In the genomic region with DNA sequence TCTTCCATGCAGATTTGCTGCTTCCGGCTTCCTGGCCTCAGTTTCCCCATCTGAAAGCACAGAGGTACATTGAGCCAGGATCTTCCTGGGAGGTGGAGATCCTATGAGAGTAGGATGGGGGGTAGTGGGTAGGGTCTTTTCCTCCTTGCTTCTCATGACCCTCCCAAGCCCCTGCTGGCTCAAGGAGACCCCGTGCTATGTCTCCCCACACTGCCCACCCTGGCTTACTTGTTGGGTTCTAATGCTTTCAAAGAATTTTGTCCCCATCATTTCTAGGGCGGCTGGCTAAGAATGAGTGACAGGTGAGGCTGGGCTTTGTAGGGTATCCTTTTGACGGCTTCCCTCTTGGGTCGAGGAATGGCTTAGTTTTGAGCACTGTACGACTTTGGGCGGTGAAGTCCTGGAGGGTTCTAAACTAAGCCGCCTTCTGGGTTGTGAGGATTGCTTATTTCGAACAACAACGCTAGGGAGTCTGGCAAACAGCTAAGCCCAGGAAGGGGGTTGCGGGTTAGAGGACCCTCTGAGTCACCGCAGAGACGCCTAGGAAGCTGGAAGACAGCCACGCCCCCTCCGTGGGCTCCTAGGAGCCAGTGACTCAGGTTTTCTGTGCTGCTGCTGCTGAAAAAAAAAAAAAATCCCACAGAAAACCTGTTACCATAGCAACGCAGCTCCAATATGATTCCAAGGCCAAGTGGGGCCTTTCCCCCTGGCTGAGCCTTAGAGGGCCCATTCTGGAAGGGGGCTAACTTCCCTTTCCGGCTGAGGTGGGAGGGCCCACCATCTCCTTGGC, we compare ENCODE assay signal across 8 mouse cellular contexts. TPM values are rescaled to one million over a fixed set of nuclear protein-coding genes. Genes with fewer than 3 reads are reported as not detected.
DNase-seq lines count a peak whose midpoint lies in the region; ATAC-seq and TF ChIP-seq lines count a peak whose summit lies in the region.

No protein-coding gene starts in this region.

- WGBS in heart, embryonic 12.5 days: 53% methylated on average over 17 of the region's 17 CpGs
- 35% methylated on average over 17 of the region's 17 CpGs for WGBS in intestine, embryonic 16.5 days
- WGBS in midbrain, embryonic 11.5 days: 41% methylated on average over 17 of the region's 17 CpGs

- no peak for TF ChIP-seq CTCF in E14TG2a.4 (conservative IDR thresholded peaks at IDR 0.05; ENCODE audit: low read length)
- TF ChIP-seq CTCF in embryonic fibroblast, embryonic 13.5 days (IDR thresholded peaks at IDR 0.05; ENCODE audit: borderline replicate concordance, insufficient read depth, low read length): no peak

- no peak for DNase-seq in heart, adult 9 months (ENCODE audit: low spot score in 2 of 2)
- peak; percentile 95 for DNase-seq in midbrain, embryonic 11.5 days (ENCODE audit: low spot score, missing footprints)
- DNase-seq in T-cell, adult 2 months (ENCODE audit: low spot score): no peak
- DNase-seq in gastrocnemius, postnatal 25 days: no peak

- no peak for ATAC-seq in heart, embryonic 12.5 days (ENCODE audit: insufficient number of reproducible peaks, low FRiP score)
- no peak for ATAC-seq in intestine, embryonic 16.5 days
- no peak for ATAC-seq in midbrain, embryonic 11.5 days (ENCODE audit: low FRiP score)

- peaks cover 16% of the 10 kb centered on the region for H3K36me3 ChIP-seq in heart, embryonic 12.5 days
- H3K36me3 ChIP-seq in E14TG2a.4 (ENCODE audit: insufficient read depth, low read length): peaks cover 43% of the 10 kb centered on the region
- no peaks in the 10 kb centered on the region; the same call in 1 of the 2 replicates for H3K36me3 ChIP-seq in intestine, embryonic 16.5 days (ENCODE audit: control insufficient read depth, insufficient read depth, low read length)
- peaks cover 14% of the 10 kb centered on the region for H3K36me3 ChIP-seq in midbrain, embryonic 11.5 days (ENCODE audit: control insufficient read depth, insufficient read depth, low read length)

- H3K4me1 ChIP-seq in heart, embryonic 12.5 days (replicated peaks): peaks cover 36% of the 10 kb centered on the region
- H3K4me1 ChIP-seq in E14TG2a.4 (replicated peaks; ENCODE audit: low read depth, low read length): peaks cover 76% of the 10 kb centered on the region
- H3K4me1 ChIP-seq in embryonic fibroblast, embryonic 13.5 days (ENCODE audit: control insufficient read depth, insufficient read depth, low read length): peaks cover 3% of the 10 kb centered on the region; the same call in 1 of the 2 replicates
- H3K4me1 ChIP-seq in intestine, embryonic 16.5 days (ENCODE audit: control insufficient read depth, insufficient read depth, low read length): peaks cover 31% of the 10 kb centered on the region
- peaks cover 27% of the 10 kb centered on the region for H3K4me1 ChIP-seq in midbrain, embryonic 11.5 days (ENCODE audit: control insufficient read depth, insufficient read depth, low read length)

- H3K9ac ChIP-seq in heart, embryonic 12.5 days: peak overlapping the region; percentile 95
- peak overlapping the region; percentile 93 for H3K9ac ChIP-seq in intestine, embryonic 16.5 days (ENCODE audit: low read depth, low read length)
- H3K9ac ChIP-seq in midbrain, embryonic 11.5 days (ENCODE audit: low read length): peak overlapping the region; percentile 98

- H3K27me3 ChIP-seq in heart, embryonic 12.5 days (replicated peaks): no peaks in the 10 kb centered on the region
- H3K27me3 ChIP-seq in E14TG2a.4 (ENCODE audit: insufficient read depth, low read length): peaks cover 8% of the 10 kb centered on the region
- no peaks in the 10 kb centered on the region for H3K27me3 ChIP-seq in intestine, embryonic 16.5 days (replicated peaks; ENCODE audit: control insufficient read depth, insufficient read depth, low read length)
- no peaks in the 10 kb centered on the region for H3K27me3 ChIP-seq in midbrain, embryonic 11.5 days (ENCODE audit: control insufficient read depth, insufficient read depth, low read length)

- no peaks in the 10 kb centered on the region for H3K9me3 ChIP-seq in heart, embryonic 12.5 days (replicated peaks)
- H3K9me3 ChIP-seq in E14TG2a.4 (ENCODE audit: low read length): no peaks in the 10 kb centered on the region
- no peaks in the 10 kb centered on the region for H3K9me3 ChIP-seq in intestine, embryonic 16.5 days (ENCODE audit: control insufficient read depth, low read length)
- H3K9me3 ChIP-seq in midbrain, embryonic 11.5 days (ENCODE audit: control insufficient read depth, low read length): no peaks in the 10 kb centered on the region

- peak overlapping the region; percentile 83 for H3K4me2 ChIP-seq in heart, embryonic 12.5 days
- peak overlapping the region; percentile 87 for H3K4me2 ChIP-seq in intestine, embryonic 16.5 days (ENCODE audit: low read depth, low read length)
- H3K4me2 ChIP-seq in midbrain, embryonic 11.5 days: peak overlapping the region; percentile 91

- H3K4me3 ChIP-seq in heart, embryonic 12.5 days: peak overlapping the region; percentile 79
- H3K4me3 ChIP-seq in E14TG2a.4 (replicated peaks; ENCODE audit: low read length): peak overlapping the region; percentile 92
- H3K4me3 ChIP-seq in embryonic fibroblast, embryonic 13.5 days (ENCODE audit: insufficient read depth, low read length): peak overlapping the region; percentile 71
- peak overlapping the region; percentile 78 for H3K4me3 ChIP-seq in intestine, embryonic 16.5 days (ENCODE audit: low read length)
- H3K4me3 ChIP-seq in midbrain, embryonic 11.5 days (ENCODE audit: low read depth, low read length): peak overlapping the region; percentile 91

- TF ChIP-seq POLR2A in embryonic fibroblast, embryonic 13.5 days (IDR thresholded peaks at IDR 0.05; ENCODE audit: low read depth, low read length): no peak

- peak overlapping the region; percentile 82; the same call in 1 of the 2 replicates for H3K27ac ChIP-seq in heart, embryonic 12.5 days (ENCODE audit: poor library complexity, severe bottlenecking)
- H3K27ac ChIP-seq in embryonic fibroblast, embryonic 13.5 days (ENCODE audit: insufficient read depth, low read length): peak overlapping the region; percentile 51
- H3K27ac ChIP-seq in intestine, embryonic 16.5 days (ENCODE audit: low read length): peak overlapping the region; percentile 89
- H3K27ac ChIP-seq in midbrain, embryonic 11.5 days (ENCODE audit: low read depth, low read length): peak overlapping the region; percentile 22

RNA-seq across cellular contexts. Expression of a gene that starts 3.8 kb away (rescaled TPM):
- polyA plus RNA-seq in heart, embryonic 12.5 days (2016; fragmentation: Nextera tagmentation; extraction: Ambion mirVana): 201 and 205 TPM in 2 replicates
- polyA plus RNA-seq in embryonic fibroblast, embryonic 13.5 days (2011; ENCODE audit: insufficient read length, low read depth, missing spikeins): 323 and 406 TPM in 2 replicates
- 120 and 129 TPM in 2 replicates for polyA plus RNA-seq in intestine, embryonic 16.5 days (2015; fragmentation: Nextera tagmentation; extraction: Ambion mirVana)
- 566 and 605 TPM in 2 replicates for polyA plus RNA-seq in midbrain, embryonic 11.5 days (2014; fragmentation: Nextera tagmentation; extraction: Ambion mirVana)
- total RNA-seq in gastrocnemius, postnatal 25 days (2021): 10 to 100 TPM; 13.4 to 17.6 TPM

RNA-seq across cellular contexts. Expression of a gene that starts 57.3 kb away (rescaled TPM):
- 6,292 and 6,382 TPM in 2 replicates for polyA plus RNA-seq in heart, embryonic 12.5 days (2016; fragmentation: Nextera tagmentation; extraction: Ambion mirVana)
- 7,994 and 9,776 TPM in 2 replicates for polyA plus RNA-seq in embryonic fibroblast, embryonic 13.5 days (2011; ENCODE audit: insufficient read length, low read depth, missing spikeins)
- 14,111 and 16,287 TPM in 2 replicates for polyA plus RNA-seq in intestine, embryonic 16.5 days (2015; fragmentation: Nextera tagmentation; extraction: Ambion mirVana)
- 14,142 and 15,094 TPM in 2 replicates for polyA plus RNA-seq in midbrain, embryonic 11.5 days (2014; fragmentation: Nextera tagmentation; extraction: Ambion mirVana)
- 100 to 1,000 TPM; 487 to 619 TPM for total RNA-seq in gastrocnemius, postnatal 25 days (2021)

Comparison
In these comparisons a context has a peak if more than half of its experiments do, and no peak if none do; other contexts are left out.
1. H3K27ac ChIP-seq: peak in every context shown above with its lines; median percentile 89 in intestine, embryonic 16.5 days; 82 in heart, embryonic 12.5 days; 51 in embryonic fibroblast, embryonic 13.5 days; 22 in midbrain, embryonic 11.5 days.